Mouse (Mus musculus): ENCODE results near the gene Lifr. TPM values are rescaled to one million over a fixed set of nuclear protein-coding genes. Genes with fewer than 3 reads are reported as not detected.

Gene Lifr
- polyA plus RNA-seq, 1 experiment from 2014 or later = 18.8 TPM

DNA sequence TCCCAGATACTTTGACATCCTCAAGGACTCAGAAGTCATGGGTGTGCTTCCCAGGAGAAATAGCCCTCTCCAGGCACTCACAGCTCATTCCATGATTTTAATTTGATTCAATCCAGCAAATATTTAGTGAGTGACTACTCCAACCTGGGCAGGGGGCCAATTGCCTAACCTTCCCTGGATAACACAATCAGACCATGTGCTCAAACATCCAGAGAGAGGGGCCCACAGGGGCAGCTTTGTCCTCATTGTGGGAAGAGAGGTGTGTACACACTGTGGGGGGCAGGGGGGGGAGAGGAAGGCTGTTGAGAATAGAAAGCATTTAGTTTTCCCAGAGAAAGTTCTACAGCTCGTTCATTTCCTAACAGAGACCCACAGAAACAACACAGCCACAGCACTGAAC lies 123.3 kb downstream of the Lifr start:
- no peak overlapping the region for H3K27ac ChIP-seq (replicated peaks)
- H3K4me3 ChIP-seq (replicated peaks) = no peak overlapping the region
- no peak overlapping the region for H3K9ac ChIP-seq (replicated peaks)
- no peaks in the 10 kb centered on the region for H3K36me3 ChIP-seq
- no peaks in the 10 kb centered on the region for H3K9me3 ChIP-seq (replicated peaks)
- no peaks in the 10 kb centered on the region for H3K4me1 ChIP-seq
- 35% methylated on average over 1 of the region's 1 CpGs for WGBS
- no peak for ATAC-seq (ENCODE audit: low FRiP score)
- H3K4me2 ChIP-seq = no peak overlapping the region
- no peaks in the 10 kb centered on the region for H3K27me3 ChIP-seq (replicated peaks)

DNA sequence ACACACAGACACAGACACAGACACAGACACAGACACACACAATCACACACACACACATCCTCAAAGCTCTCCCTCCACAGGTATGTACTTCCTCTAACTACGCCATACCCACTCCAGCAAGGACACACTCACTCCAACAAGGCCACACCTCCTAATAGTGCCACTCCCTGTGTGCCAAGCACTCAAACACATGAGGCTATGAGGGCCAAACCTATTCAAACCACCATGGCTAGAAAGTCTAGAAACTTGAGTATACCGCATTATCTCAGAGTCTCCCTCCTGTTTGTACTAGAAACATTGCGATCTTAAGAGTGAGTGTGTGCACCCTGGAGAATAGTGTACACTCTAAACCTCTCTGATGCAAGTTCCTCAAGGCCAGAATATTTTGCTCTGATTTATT lies 125.4 kb downstream of the Lifr start:
- H3K4me2 ChIP-seq = no peak overlapping the region
- H3K4me3 ChIP-seq (replicated peaks) = no peak overlapping the region
- H3K27ac ChIP-seq (replicated peaks) = no peak overlapping the region
- ATAC-seq (ENCODE audit: low FRiP score) = no peak
- WGBS = 99% methylated on average over 3 of the region's 3 CpGs
- H3K9me3 ChIP-seq (replicated peaks) = no peaks in the 10 kb centered on the region
- no peaks in the 10 kb centered on the region for H3K4me1 ChIP-seq
- no peaks in the 10 kb centered on the region for H3K27me3 ChIP-seq (replicated peaks)
- H3K36me3 ChIP-seq = no peaks in the 10 kb centered on the region
- no peak overlapping the region for H3K9ac ChIP-seq (replicated peaks)

DNA sequence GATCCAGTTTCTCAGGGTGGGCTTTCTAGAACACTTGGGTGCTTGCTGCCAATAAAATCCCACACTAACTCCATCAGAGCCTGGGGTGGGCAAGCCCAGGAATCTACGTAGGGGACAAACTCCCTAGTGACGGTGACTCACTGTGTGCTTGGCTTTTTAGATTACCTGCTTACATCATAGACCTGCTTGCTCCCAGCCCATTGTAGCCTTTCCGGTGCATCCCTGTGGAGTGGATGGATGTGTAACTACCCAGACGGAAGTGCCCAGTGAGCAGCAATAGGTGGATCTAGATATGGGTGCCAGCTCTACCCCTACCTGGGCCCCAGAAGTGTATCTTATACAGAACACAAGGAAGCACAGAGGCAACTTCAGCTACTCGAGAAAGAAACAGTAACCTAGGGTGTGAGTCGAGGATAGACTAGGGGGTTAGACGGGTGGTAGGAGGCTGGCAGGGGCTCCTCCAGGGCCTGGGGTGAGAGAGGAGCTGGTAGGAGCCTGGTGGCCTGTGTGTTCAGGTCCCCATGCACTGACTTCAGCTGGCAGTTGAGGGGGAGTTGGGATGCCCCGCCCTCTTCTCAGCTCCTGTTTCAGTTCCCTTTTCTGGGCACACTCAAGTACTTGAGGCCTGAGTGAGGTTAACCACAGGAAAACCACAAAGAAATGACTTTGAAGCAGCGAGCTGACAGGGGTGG lies 126.3 kb downstream of the Lifr start:
- H3K4me1 ChIP-seq = no peaks in the 10 kb centered on the region
- 87% methylated on average over 9 of the region's 9 CpGs for WGBS
- no peaks in the 10 kb centered on the region for H3K9me3 ChIP-seq (replicated peaks)
- H3K4me2 ChIP-seq = no peak overlapping the region
- no peak overlapping the region for H3K4me3 ChIP-seq (replicated peaks)
- no peaks in the 10 kb centered on the region for H3K27me3 ChIP-seq (replicated peaks)
- no peak overlapping the region for H3K9ac ChIP-seq (replicated peaks)
- no peak overlapping the region for H3K27ac ChIP-seq (replicated peaks)
- no peaks in the 10 kb centered on the region for H3K36me3 ChIP-seq
- no peak; the same call in 1 of the 2 replicates for ATAC-seq (ENCODE audit: low FRiP score)

DNA sequence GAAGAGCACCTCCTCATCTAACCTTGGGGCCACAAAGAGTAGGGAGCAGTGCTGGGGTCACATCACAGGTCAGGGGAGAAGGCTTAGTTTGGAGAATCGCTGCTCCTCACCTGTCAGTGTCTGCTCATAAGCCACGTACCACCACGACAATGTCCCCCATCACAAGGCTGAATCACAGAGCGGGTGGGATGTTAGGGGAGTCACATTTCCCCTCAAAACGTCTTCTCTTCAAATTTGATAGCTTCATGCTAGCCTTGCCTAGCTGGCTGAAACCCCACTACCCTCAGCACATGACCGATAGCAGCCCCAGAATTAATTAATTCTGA lies 126.8 kb downstream of the Lifr start:
- Histone ChIP-seq H3K9me3 (replicated peaks) (no peaks in the 10 kb centered on the region), H3K4me3 (replicated peaks) (no peak overlapping the region), H3K27me3 (replicated peaks) (no peaks in the 10 kb centered on the region), H3K36me3 (no peaks in the 10 kb centered on the region), H3K4me2 (no peak overlapping the region), H3K27ac (replicated peaks) (no peak overlapping the region), H3K4me1 (no peaks in the 10 kb centered on the region), H3K9ac (replicated peaks) (no peak overlapping the region)
- 94% methylated on average over 6 of the region's 6 CpGs for WGBS
- no peak for ATAC-seq (ENCODE audit: low FRiP score)

DNA sequence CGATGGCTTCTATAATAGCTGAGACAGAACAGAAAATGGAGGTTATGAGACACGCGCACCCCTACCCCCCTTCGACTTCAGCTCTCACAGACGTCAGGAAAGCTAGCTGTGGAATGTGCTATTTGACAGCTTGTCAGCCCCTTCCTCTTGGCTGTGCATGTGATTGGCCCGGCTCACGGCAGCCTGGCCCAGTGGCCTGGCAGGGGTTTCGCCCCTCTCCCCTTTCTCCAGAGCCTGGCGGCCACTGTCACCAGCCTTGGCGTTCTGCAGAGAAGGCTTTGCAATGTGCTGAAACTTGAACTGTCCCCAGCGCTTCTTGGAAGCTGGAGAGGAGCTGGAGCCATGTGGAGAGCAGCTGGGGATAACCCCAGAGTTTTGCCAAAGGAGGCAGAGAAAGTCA lies 132.4 kb downstream of the Lifr start:
- H3K4me3 ChIP-seq (replicated peaks) = no peak overlapping the region
- H3K27me3 ChIP-seq (replicated peaks) = no peaks in the 10 kb centered on the region
- no peak overlapping the region for H3K4me2 ChIP-seq
- 0 out of 2 replicates have a peak, but pooled peaks have one; percentile 35 for ATAC-seq (ENCODE audit: low FRiP score)
- H3K9ac ChIP-seq (replicated peaks) = no peak overlapping the region
- H3K36me3 ChIP-seq = no peaks in the 10 kb centered on the region
- H3K4me1 ChIP-seq = no peaks in the 10 kb centered on the region
- H3K9me3 ChIP-seq (replicated peaks) = no peaks in the 10 kb centered on the region
- 67% methylated on average over 11 of the region's 11 CpGs for WGBS
- no peak overlapping the region for H3K27ac ChIP-seq (replicated peaks)

DNA sequence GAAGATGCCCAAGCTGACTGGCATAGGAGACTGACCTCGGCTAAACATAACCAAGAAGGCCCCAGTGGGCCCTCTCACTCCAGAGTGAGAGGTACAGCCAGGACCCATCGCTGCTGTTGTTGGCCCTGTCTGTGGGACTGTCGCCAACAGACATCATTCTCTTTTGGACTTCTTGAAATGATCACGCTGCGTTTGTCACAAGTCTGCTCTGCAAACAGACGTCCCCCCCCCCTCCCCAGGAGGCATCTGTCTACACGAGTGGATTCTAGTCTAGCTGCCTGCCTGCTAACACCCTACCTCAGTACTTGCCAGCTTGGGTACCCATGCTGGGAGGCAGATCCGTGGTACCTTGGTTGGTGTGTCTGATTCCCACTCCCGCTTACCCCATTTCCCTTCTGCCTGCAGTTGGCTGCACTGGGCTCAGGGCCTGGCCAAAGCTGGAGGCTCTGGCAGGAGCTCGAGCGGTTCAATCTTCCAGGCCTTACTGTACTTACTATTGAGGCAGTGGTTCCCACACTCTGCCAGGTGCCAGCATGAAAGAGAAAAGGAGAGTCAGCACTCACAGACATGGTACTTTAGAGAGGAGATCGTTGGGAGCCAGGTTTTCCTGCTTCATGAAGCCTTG lies 133.8 kb downstream of the Lifr start:
- Histone ChIP-seq H3K27me3 (replicated peaks) (no peaks in the 10 kb centered on the region), H3K9me3 (replicated peaks) (no peaks in the 10 kb centered on the region), H3K9ac (replicated peaks) (no peak overlapping the region), H3K36me3 (no peaks in the 10 kb centered on the region), H3K4me2 (no peak overlapping the region), H3K4me3 (replicated peaks) (no peak overlapping the region), H3K4me1 (no peaks in the 10 kb centered on the region), H3K27ac (replicated peaks) (no peak overlapping the region)
- WGBS = 80% methylated on average over 12 of the region's 12 CpGs
- ATAC-seq (ENCODE audit: low FRiP score) = no peak

DNA sequence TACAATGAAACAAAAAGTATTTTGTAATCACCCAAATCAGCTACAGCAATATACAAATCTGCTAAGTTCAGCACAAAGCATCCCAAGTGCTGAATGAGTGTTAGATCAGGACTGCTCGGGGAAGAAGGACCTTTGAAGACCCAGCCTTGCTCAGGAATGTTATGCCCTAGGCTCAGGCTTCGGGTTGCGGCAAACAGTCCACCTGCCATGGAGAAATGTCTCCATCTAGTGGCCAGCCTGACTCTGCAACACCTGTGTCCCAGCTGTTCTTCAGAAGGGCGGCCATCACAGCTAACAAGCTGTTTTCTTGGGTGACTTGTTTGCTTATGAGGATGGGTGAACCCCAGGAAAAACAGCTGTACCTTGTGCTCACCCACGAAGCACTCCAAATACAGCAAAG lies 135.8 kb downstream of the Lifr start:
- ATAC-seq (ENCODE audit: low FRiP score) = peak; percentile 93
- no peaks in the 10 kb centered on the region for H3K4me1 ChIP-seq
- no peak overlapping the region for H3K4me3 ChIP-seq (replicated peaks)
- H3K4me2 ChIP-seq = no peak overlapping the region
- H3K27me3 ChIP-seq (replicated peaks) = no peaks in the 10 kb centered on the region
- H3K27ac ChIP-seq (replicated peaks) = no peak overlapping the region
- H3K9ac ChIP-seq (replicated peaks) = no peak overlapping the region
- H3K36me3 ChIP-seq = no peaks in the 10 kb centered on the region
- H3K9me3 ChIP-seq (replicated peaks) = no peaks in the 10 kb centered on the region
- WGBS = 4% methylated on average over 5 of the region's 5 CpGs

DNA sequence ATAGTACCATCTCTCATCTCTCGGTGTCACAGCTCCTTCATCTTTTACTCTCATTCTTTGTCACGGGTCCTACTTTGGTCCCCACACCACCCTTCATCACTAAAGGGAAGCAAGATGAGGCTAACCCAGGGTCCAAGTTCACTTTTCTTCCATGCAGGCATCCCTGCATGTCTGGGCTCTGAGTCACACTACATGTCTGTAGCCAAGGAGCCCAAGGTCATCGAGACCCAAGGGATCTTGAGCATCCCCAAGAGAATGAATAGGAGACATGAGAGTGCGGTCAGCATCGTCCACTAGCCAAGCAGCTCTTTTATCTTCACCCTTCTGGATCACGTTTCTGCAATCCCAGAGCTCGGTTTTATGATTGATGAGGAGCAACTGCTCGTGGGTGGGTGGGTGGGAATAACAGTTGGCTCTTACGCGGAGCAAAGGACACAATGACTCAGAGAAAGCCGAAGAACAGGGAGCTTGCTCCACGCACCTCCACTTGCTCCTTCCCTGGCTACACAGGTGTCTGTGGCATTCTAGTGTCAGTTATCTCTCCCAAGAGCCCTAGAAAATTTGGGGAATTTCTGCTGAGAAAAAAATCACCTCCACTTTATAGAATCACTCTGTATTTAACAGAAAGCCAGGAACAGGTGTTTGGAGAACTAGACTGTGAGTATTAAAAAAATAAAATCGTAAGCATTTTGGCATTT lies 143.1 kb downstream of the Lifr start:
- Histone ChIP-seq H3K27me3 (replicated peaks) (no peaks in the 10 kb centered on the region), H3K4me1 (no peaks in the 10 kb centered on the region), H3K27ac (replicated peaks) (no peak overlapping the region), H3K9ac (replicated peaks) (no peak overlapping the region), H3K36me3 (no peaks in the 10 kb centered on the region), H3K4me3 (replicated peaks) (no peak overlapping the region), H3K9me3 (replicated peaks) (no peaks in the 10 kb centered on the region), H3K4me2 (no peak overlapping the region)
- WGBS = 89% methylated on average over 13 of the region's 13 CpGs
- no peak for ATAC-seq (ENCODE audit: low FRiP score)

DNA sequence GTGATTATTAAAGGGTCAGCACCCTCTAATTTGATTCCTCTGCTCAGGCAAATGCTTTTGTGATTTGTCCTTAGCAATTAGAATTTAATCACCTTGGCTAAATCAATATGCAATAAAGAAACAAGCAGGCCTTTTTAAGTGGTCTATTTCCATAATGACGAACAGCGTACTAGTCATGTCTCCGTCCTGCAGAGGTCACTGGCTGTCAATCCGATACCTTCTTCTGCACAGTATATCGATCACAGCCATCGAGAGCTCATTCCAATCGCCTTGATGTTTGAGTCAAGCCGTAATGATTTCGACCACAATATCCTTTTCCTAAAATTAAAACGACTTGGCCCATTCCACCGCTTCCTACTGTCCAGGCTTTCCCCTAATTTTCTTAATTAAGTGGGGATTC lies 149.5 kb downstream of the Lifr start:
- no peaks in the 10 kb centered on the region for H3K27me3 ChIP-seq (replicated peaks)
- no peak overlapping the region for H3K4me3 ChIP-seq (replicated peaks)
- no peaks in the 10 kb centered on the region for H3K9me3 ChIP-seq (replicated peaks)
- no peak for ATAC-seq (ENCODE audit: low FRiP score)
- no peaks in the 10 kb centered on the region for H3K36me3 ChIP-seq
- H3K27ac ChIP-seq (replicated peaks) = no peak overlapping the region
- no peaks in the 10 kb centered on the region for H3K4me1 ChIP-seq
- 84% methylated on average over 11 of the region's 11 CpGs for WGBS
- H3K9ac ChIP-seq (replicated peaks) = no peak overlapping the region
- no peak overlapping the region for H3K4me2 ChIP-seq

DNA sequence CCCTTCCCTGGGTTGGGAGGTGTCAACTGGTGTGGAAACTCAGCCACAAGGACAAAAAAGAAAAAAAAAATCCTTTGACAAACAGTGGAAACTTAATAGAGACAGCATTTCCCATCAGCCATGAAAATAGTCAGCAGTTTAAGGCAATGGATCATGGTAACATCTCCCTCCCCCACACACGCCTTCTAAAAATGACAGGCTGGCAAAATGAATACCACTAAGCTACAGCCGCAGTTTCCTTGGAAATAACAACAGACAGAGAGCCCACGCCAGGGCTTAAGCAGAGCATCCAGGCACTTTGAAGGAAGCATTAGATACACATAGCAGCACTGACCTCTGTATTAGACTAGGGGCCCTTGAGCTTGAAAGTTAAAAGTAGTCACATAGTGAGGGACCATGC lies 150.5 kb downstream of the Lifr start:
- WGBS = 60% methylated on average over 3 of the region's 3 CpGs
- no peaks in the 10 kb centered on the region for H3K27me3 ChIP-seq (replicated peaks)
- no peak overlapping the region for H3K4me2 ChIP-seq
- no peaks in the 10 kb centered on the region for H3K4me1 ChIP-seq
- H3K36me3 ChIP-seq = no peaks in the 10 kb centered on the region
- H3K9me3 ChIP-seq (replicated peaks) = no peaks in the 10 kb centered on the region
- H3K4me3 ChIP-seq (replicated peaks) = no peak overlapping the region
- no peak overlapping the region for H3K9ac ChIP-seq (replicated peaks)
- peak; percentile 22; the same call in 1 of the 2 replicates for ATAC-seq (ENCODE audit: low FRiP score)
- no peak overlapping the region for H3K27ac ChIP-seq (replicated peaks)

DNA sequence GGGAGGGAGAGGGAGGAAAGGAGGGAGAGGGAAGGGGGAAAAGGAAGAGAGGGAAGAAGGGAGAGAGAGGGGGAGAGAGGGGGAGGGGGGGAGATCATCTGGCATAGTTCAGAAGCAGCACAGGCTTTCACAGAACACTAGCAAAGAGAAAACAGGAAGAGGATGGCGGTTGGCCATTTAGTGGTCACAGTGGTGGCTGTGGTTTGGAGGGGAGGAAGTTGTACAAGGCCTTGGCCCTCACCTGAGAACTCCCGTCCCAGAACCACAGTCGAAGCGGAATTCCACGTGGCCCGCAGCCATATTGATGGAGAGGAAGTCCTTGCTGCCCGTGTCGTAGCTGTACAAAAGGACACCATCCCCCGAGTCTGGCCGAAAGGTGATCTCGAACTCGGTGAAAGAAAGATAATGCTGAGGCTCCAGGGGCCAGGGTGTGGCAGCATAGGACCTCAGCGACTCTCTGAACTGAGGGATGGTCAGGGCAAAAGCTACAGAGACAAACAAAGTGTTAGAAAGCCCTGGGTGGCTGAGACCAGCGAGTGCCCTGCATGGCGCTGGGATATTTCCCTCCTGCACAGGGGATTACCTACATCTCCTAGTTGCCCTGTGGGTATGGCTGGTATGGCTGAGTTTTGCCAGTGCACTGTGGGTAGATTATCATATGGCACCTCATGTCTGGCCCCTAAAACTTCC lies 151.9 kb downstream of the Lifr start:
- no peak for ATAC-seq (ENCODE audit: low FRiP score)
- H3K27me3 ChIP-seq (replicated peaks) = no peaks in the 10 kb centered on the region
- WGBS = 84% methylated on average over 15 of the region's 15 CpGs
- no peaks in the 10 kb centered on the region for H3K9me3 ChIP-seq (replicated peaks)
- no peaks in the 10 kb centered on the region for H3K4me1 ChIP-seq
- H3K36me3 ChIP-seq = no peaks in the 10 kb centered on the region
- H3K27ac ChIP-seq (replicated peaks) = no peak overlapping the region
- H3K9ac ChIP-seq (replicated peaks) = no peak overlapping the region
- no peak overlapping the region for H3K4me3 ChIP-seq (replicated peaks)
- H3K4me2 ChIP-seq = no peak overlapping the region
